Mouse (Mus musculus) heart, postnatal 0 days (tissue): Measurements from ENCODE around the gene Men1. TPM values are rescaled to one million over a fixed set of nuclear protein-coding genes. Genes with fewer than 3 reads are reported as not detected.

Experiments
- ATAC-seq: fragments of 200-750 bp; cut with Nextera tagmentation; 2 replicates; pipeline ENCODE4 v1.8.0; 2017; ENCODE audit warnings: low read depth, moderate number of reproducible peaks, moderate library complexity; ENCODE audit not compliant: insufficient read depth
- DNase-seq: peaks from one replicate; pipeline ENCODE4 v3.0.0-alpha.2; 2016; ENCODE audit warnings: low spot score
- H3K27ac ChIP-seq: fragments of 300-500 bp; sonication (generic); 2 replicates; pipeline ENCODE4 v1.5.1; 2014; ENCODE audit warnings: low read depth, mild to moderate bottlenecking
- H3K27me3 ChIP-seq: fragments of 300-500 bp; sonication (generic); 2 replicates; pipeline ENCODE4 v1.6.1; 2014; ENCODE audit warnings: low read length, mixed read lengths; ENCODE audit not compliant: control insufficient read depth, insufficient read depth
- H3K36me3 ChIP-seq: fragments of 300-500 bp; sonication (generic); replicated peaks from 2 replicates; pipeline ENCODE4 v1.6.1; 2014; ENCODE audit warnings: low read length, mixed read lengths; ENCODE audit not compliant: control insufficient read depth, insufficient read depth
- H3K4me1 ChIP-seq: fragments of 300-500 bp; sonication (generic); 2 replicates; pipeline ENCODE4 v1.6.1; 2014; ENCODE audit warnings: antibody characterized with exemption; ENCODE audit not compliant: control insufficient read depth, insufficient read depth
- H3K4me2 ChIP-seq: fragments of 300-500 bp; sonication (generic); 2 replicates; pipeline ENCODE4 v1.6.1; 2014; ENCODE audit warnings: low read depth, mild to moderate bottlenecking, low read length, moderate library complexity
- H3K4me3 ChIP-seq: fragments of 300-500 bp; sonication (generic); 2 replicates; pipeline ENCODE4 v1.5.1; 2014; ENCODE audit warnings: low read depth, low read length
- H3K9ac ChIP-seq: fragments of 300-500 bp; sonication (generic); replicated peaks from 2 replicates; pipeline ENCODE4 v1.6.1; 2014; ENCODE audit warnings: low read depth, low read length, mixed read lengths
- H3K9me3 ChIP-seq: fragments of 300-500 bp; sonication (generic); replicated peaks from 2 replicates; pipeline ENCODE4 v1.6.1; 2016; ENCODE audit warnings: low read length; ENCODE audit not compliant: control insufficient read depth
- CTCF ChIP-seq: IDR thresholded peaks from 2 replicates; pipeline ENCODE4 v1.5.1; 2016; ENCODE audit warnings: antibody characterized with exemption, control low read depth, low read depth
- EP300 ChIP-seq: IDR thresholded peaks from 2 replicates; pipeline ENCODE4 v1.6.1; 2016; ENCODE audit warnings: antibody characterized with exemption, low read depth
- WGBS: fragments of 180-500 bp; shearing (Covaris S2); extraction: QIAGEN DNeasy Blood & Tissue Kit; methylation state at CpG from one replicate; pipeline ENCODE4 v1.1.7; 2014; 5-methylcytosine and 5-hydroxymethylcytosine counted together
- polyA plus RNA-seq: library from polyadenylated mRNA; unstranded; fragments of >200 nt; fragmentation: Nextera tagmentation; extraction: Ambion mirVana; gene quantifications from 2 replicates; pipeline ENCODE4 v1.2.1, GENCODE M21; 2015
- total RNA-seq: library from RNA; depleted of rRNA; stranded (reverse); fragments of >200 nt; gene quantifications from 2 replicates; pipeline ENCODE4 v1.2.3, GENCODE M21; 2014; ENCODE audit warnings: low replicate concordance

The Men1 gene
- total and polyA plus RNA-seq, 2 experiments from 2014 or later, result 20.3 to 46.5 TPM

- peaks cover 34% of the 10 kb centered on the region for H3K36me3 ChIP-seq
- peak overlapping the region; percentile 78 for H3K4me3 ChIP-seq
- DNase-seq (no peak), ATAC-seq (peak; percentile 7; the same call in 1 of the 2 replicates)
- H3K9me3 ChIP-seq, result no peaks in the 10 kb centered on the region
- 0% methylated on average over 21 of the region's 25 CpGs for WGBS
- no peaks in the 10 kb centered on the region for H3K27me3 ChIP-seq
- TF ChIP-seq EP300 (no peak), CTCF (no peak)
- H3K9ac ChIP-seq, result peak overlapping the region; percentile 65
- peak overlapping the region; percentile 33 for H3K27ac ChIP-seq
- peaks cover 20% of the 10 kb centered on the region for H3K4me1 ChIP-seq
- H3K4me2 ChIP-seq, result peak overlapping the region; percentile 97
These were observed 664 bp downstream of the Men1 start for GRCm38 (mm10) chr19:6335458-6335827.

- Histone ChIP-seq H3K27me3 (no peaks in the 10 kb centered on the region), H3K9me3 (no peaks in the 10 kb centered on the region), H3K4me3 (no peak overlapping the region), H3K27ac (no peak overlapping the region), H3K4me2 (peak overlapping the region; percentile 97; the same call in 1 of the 2 replicates), H3K4me1 (peaks cover 20% of the 10 kb centered on the region), H3K36me3 (peaks cover 34% of the 10 kb centered on the region), H3K9ac (no peak overlapping the region)
- ATAC-seq (no peak), DNase-seq (no peak)
- 95% methylated on average over 10 of the region's 10 CpGs for WGBS
- TF ChIP-seq EP300, result no peak
- TF ChIP-seq CTCF, result no peak
These were observed 2.1 kb downstream of the Men1 start for GRCm38 (mm10) chr19:6336920-6337319.

- no peak for ATAC-seq
These were observed 3.4 kb downstream of the Men1 start for GRCm38 (mm10) chr19:6338171-6338570.

DNA sequence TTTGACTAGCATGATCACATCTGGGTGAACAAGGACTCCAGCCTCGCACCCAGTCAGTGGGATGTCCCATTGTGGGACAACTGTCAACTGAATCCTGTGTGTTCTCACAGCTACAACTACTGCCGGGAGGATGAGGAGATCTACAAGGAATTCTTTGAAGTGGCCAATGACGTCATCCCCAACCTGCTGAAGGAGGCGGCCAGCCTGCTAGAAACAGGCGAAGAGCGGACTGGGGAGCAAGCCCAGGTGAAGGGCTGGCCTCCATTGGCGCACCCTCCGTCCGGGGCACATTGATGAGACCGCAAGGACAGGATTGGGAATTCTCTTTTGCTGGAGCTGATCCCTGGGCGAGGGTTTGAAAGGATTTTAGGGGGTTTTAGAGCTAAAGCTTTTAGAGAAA lies 3.9 kb downstream of the Men1 start:
- no peak for DNase-seq

More at GRCm38 (mm10) chr19:6338171-6338570, 3.4 kb downstream of the Men1 start:
- DNase-seq, result no peak
- Histone ChIP-seq H3K9ac (no peak overlapping the region), H3K9me3 (no peaks in the 10 kb centered on the region), H3K27ac (no peak overlapping the region), H3K4me1 (peaks cover 19% of the 10 kb centered on the region), H3K4me3 (no peak overlapping the region), H3K36me3 (peaks cover 34% of the 10 kb centered on the region), H3K27me3 (no peaks in the 10 kb centered on the region), H3K4me2 (no peak overlapping the region)
- no peak for TF ChIP-seq CTCF
- no peak for TF ChIP-seq EP300
- 93% methylated on average over 7 of the region's 7 CpGs for WGBS

GRCm38 (mm10) chr19:6339191-6339590 lies 4.4 kb downstream of the Men1 start:
- H3K4me2 ChIP-seq, result no peak overlapping the region
- 97% methylated on average over 6 of the region's 6 CpGs for WGBS
- TF ChIP-seq EP300 (no peak), CTCF (no peak)
- no peak overlapping the region for H3K27ac ChIP-seq
- H3K9ac ChIP-seq, result no peak overlapping the region
- H3K4me1 ChIP-seq, result peaks cover 19% of the 10 kb centered on the region
- peaks cover 40% of the 10 kb centered on the region for H3K36me3 ChIP-seq
- ATAC-seq, result no peak
- H3K27me3 ChIP-seq, result no peaks in the 10 kb centered on the region
- no peaks in the 10 kb centered on the region for H3K9me3 ChIP-seq
- no peak overlapping the region for H3K4me3 ChIP-seq
- DNase-seq, result no peak

More for the DNA sequence above, 3.9 kb downstream of the Men1 start:
- H3K4me1 ChIP-seq, result peaks cover 19% of the 10 kb centered on the region
- TF ChIP-seq EP300 (no peak), CTCF (no peak)
- 87% methylated on average over 11 of the region's 11 CpGs for WGBS
- no peak for ATAC-seq
- no peak overlapping the region for H3K4me2 ChIP-seq
- H3K9ac ChIP-seq, result no peak overlapping the region
- H3K4me3 ChIP-seq, result no peak overlapping the region
- H3K27me3 ChIP-seq, result no peaks in the 10 kb centered on the region
- H3K27ac ChIP-seq, result no peak overlapping the region
- no peaks in the 10 kb centered on the region for H3K9me3 ChIP-seq
- H3K36me3 ChIP-seq, result peaks cover 36% of the 10 kb centered on the region

GRCm38 (mm10) chr19:6339890-6340504 lies 5.2 kb downstream of the Men1 start:
- Histone ChIP-seq H3K27ac (peak overlapping the region; percentile 71), H3K4me3 (no peak overlapping the region), H3K4me2 (peak overlapping the region; percentile 89), H3K9me3 (no peaks in the 10 kb centered on the region), H3K4me1 (peaks cover 19% of the 10 kb centered on the region), H3K27me3 (no peaks in the 10 kb centered on the region), H3K9ac (no peak overlapping the region), H3K36me3 (peaks cover 44% of the 10 kb centered on the region)
- DNase-seq, result peak; percentile 36
- 0 out of 2 replicates have a peak, but pooled peaks have one; percentile 2 for ATAC-seq
- 53% methylated on average over 15 of the region's 15 CpGs for WGBS
- TF ChIP-seq EP300 (no peak), CTCF (peak; percentile 14; the same call in 1 of the 2 replicates)
